Mouse (Mus musculus): ENCODE measurements around the gene Lrrn2.

GRCm38 (mm10) chr1:132938975-132939374 lies 58.9 kb downstream of the Lrrn2 start:
- TF ChIP-seq CTCF (IDR thresholded peaks at IDR 0.05; ENCODE audit: low read depth, low read length) (no peak), POLR2A (IDR thresholded peaks at IDR 0.05; ENCODE audit: borderline replicate concordance, low read depth, low read length) (no peak)
